Mouse (Mus musculus) small intestine, adult 2 months (tissue): ENCODE results near the gene Pacs1.

Source experiments
- CTCF ChIP-seq: fragments of 200-500 bp; IDR thresholded peaks from 2 replicates; pipeline ENCODE4 v1.5.1; 2012; ENCODE audit warnings: low read depth, mild to moderate bottlenecking, control low read depth, inconsistent platforms, low read length, moderate library complexity, mixed read lengths; ENCODE audit not compliant: insufficient replicate concordance, insufficient read length; ENCODE audit errors: extremely low read depth
- POLR2A ChIP-seq: fragments of 200-500 bp; IDR thresholded peaks from 2 replicates; pipeline ENCODE4 v1.6.1; 2012; ENCODE audit warnings: low read depth, mild to moderate bottlenecking, control low read depth, inconsistent platforms, low read length, moderate library complexity

DNA sequence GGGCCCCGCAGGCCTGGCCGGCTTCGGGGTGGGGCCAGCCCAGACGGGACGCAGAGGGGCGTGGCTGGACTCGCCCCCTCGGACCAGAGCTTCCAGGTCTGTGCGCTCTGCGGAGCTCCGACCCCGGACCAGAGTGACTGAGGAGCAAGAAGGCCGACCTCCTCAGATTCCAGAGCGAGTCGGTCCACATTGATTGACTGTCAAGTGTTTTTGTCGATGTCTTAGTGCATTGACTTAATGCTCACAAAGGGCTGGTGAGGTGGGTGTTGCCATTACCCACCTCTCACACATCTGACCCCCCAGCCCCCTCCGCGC, 154.6 kb downstream of the Pacs1 start, which contains the start of gene Klc2:
- TF ChIP-seq CTCF: no peak
- TF ChIP-seq POLR2A: no peak
